Mouse (Mus musculus): ENCODE measurements around the gene Snph. TPM values are rescaled to one million over a fixed set of nuclear protein-coding genes. Genes with fewer than 3 reads are reported as not detected.

Gene Snph
- polyA plus RNA-seq, 1 experiment from 2014 or later = 4.9 TPM

DNA sequence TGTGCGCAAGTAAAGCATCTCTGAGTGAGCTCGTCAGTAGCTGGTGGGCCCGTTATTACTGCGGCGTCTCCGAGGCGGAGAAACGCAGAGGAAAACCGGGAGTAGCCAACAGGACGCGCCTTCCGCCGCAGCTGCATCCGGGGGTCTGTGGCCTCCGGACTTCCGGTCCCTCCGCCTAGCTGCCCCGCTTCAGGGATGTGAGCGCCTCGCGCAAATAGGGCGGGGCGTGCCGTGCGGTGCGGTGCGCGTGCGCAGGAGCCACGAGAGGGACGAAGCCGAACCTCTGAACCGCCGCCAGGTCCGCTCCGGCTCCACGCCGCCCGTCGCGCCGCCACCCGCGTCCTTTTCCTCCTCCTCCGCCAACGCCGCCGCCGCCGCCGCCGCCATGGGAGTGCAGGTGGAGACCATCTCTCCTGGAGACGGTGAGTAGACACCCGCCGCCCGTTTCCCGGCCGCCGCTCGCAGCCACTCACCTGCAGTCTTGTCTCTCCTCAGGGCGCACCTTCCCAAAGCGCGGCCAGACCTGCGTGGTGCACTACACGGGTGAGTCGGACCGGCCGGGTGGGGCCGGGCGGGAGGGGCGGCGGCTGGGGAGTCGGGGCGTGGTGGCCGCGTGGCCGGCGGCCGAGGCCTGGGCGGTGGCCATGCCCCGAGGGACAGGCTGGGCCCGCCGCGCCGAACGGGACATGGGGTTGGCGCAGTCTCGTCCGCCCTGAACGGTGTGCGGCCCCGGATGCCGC, 89.9 kb downstream of the Snph start, which contains the start of gene Fkbp1a:
Gene Fkbp1a (plus strand): TSS at position 161 of the 740 bp plus-strand sequence.
- Histone ChIP-seq H3K4me3 (ENCODE audit: low read depth, low read length) (peak within 1 kb of the TSS; percentile 92), H3K27ac (ENCODE audit: low read depth, low read length) (peak within 1 kb of the TSS; percentile 89), H3K4me1 (ENCODE audit: control insufficient read depth, insufficient read depth, low read length) (peaks cover 23% of the 10 kb centered on the region), H3K9me3 (replicated peaks; ENCODE audit: control insufficient read depth, low read length) (no peaks in the 10 kb centered on the region), H3K36me3 (ENCODE audit: control insufficient read depth, insufficient read depth, low read length) (peaks cover 32% of the 10 kb centered on the region), H3K4me2 (ENCODE audit: low read length) (peak within 1 kb of the TSS; percentile 59), H3K27me3 (replicated peaks; ENCODE audit: control insufficient read depth, insufficient read depth, low read length) (no peaks in the 10 kb centered on the region), H3K9ac (ENCODE audit: low read length) (peak within 1 kb of the TSS; percentile 97)
- DNase-seq (ENCODE audit: low spot score) (peak; percentile 97), ATAC-seq (peak; percentile 97)
- under 1% methylated on average over 75 of the region's 93 CpGs for WGBS

Other genes with a start within 250 kb of the Snph start
- gene 4921509C19Rik, start 156.4 kb downstream of the Snph start, polyA plus RNA-seq (2014; fragmentation: Nextera tagmentation; extraction: Ambion mirVana) = not detected in 2 replicates
- gene Nsfl1c, start 138.4 kb downstream of the Snph start, polyA plus RNA-seq (2014; fragmentation: Nextera tagmentation; extraction: Ambion mirVana) = 247 and 248 TPM in 2 replicates
- 631 and 644 TPM in 2 replicates for gene Fkbp1a, start 90.1 kb downstream of the Snph start, polyA plus RNA-seq (2014; fragmentation: Nextera tagmentation; extraction: Ambion mirVana)
- 1.2 and 1.3 TPM in 2 replicates for gene Sdcbp2, start 60.0 kb downstream of the Snph start, polyA plus RNA-seq (2014; fragmentation: Nextera tagmentation; extraction: Ambion mirVana)
- 0.17 TPM in 1 of 2 replicates, not detected in the other for gene Rad21l, start 35.9 kb upstream of the Snph start, polyA plus RNA-seq (2014; fragmentation: Nextera tagmentation; extraction: Ambion mirVana)
- gene Tmem74b, start 69.4 kb upstream of the Snph start, polyA plus RNA-seq (2014; fragmentation: Nextera tagmentation; extraction: Ambion mirVana) = 17.3 and 19.7 TPM in 2 replicates
- 59.4 and 60.2 TPM in 2 replicates for gene Psmf1, start 111.6 kb upstream of the Snph start, polyA plus RNA-seq (2014; fragmentation: Nextera tagmentation; extraction: Ambion mirVana)
- gene Rspo4, start 210.3 kb upstream of the Snph start, polyA plus RNA-seq (2014; fragmentation: Nextera tagmentation; extraction: Ambion mirVana) = 0.17 TPM in 1 of 2 replicates, not detected in the other

Data from forebrain, embryonic 14.5 days (tissue).